Mouse (Mus musculus) forebrain, embryonic 16.5 days (tissue): ENCODE data around the gene Napb. TPM values are rescaled to one million over a fixed set of nuclear protein-coding genes. Genes with fewer than 3 reads are reported as not detected.

Experiments
- polyA plus RNA-seq: library from polyadenylated mRNA; unstranded; fragments of >200 nt; fragmentation: Nextera tagmentation; extraction: Ambion mirVana; gene quantifications from 2 replicates; pipeline ENCODE4 v1.2.1, GENCODE M21; 2015

Gene Napb
- polyA plus RNA-seq, 1 experiment from 2014 or later, result 52.6 TPM

Other genes starting within 250 kb of the Napb start
- gene Nxt1, start 59.9 kb downstream of the Napb start, polyA plus RNA-seq, result 54.6 and 62.5 TPM in 2 replicates
- gene Gzf1, start 51.4 kb downstream of the Napb start, polyA plus RNA-seq, result 23.0 and 24.3 TPM in 2 replicates
- not detected in 2 replicates for gene Cstl1, start 17.9 kb upstream of the Napb start, polyA plus RNA-seq
- gene Cst11, start 39.0 kb upstream of the Napb start, polyA plus RNA-seq, result not detected in 2 replicates
- gene 8030411F24Rik, start 49.5 kb upstream of the Napb start, polyA plus RNA-seq, result not detected in 2 replicates
- gene Cst12, start 56.9 kb upstream of the Napb start, polyA plus RNA-seq, result not detected in 2 replicates
- gene Cst8, start 66.3 kb upstream of the Napb start, polyA plus RNA-seq, result not detected in 2 replicates
- not detected in 2 replicates for gene Cst13, start 87.6 kb upstream of the Napb start, polyA plus RNA-seq
- gene Cst9, start 102.7 kb upstream of the Napb start, polyA plus RNA-seq, result not detected in 2 replicates
- gene 9230104L09Rik, start 132.6 kb upstream of the Napb start, polyA plus RNA-seq, result not detected in 2 replicates
- gene Cst3, start 143.2 kb upstream of the Napb start, polyA plus RNA-seq, result 482 and 493 TPM in 2 replicates